Mouse (Mus musculus): Measurements from ENCODE around the gene Tcirg1.

DNA sequence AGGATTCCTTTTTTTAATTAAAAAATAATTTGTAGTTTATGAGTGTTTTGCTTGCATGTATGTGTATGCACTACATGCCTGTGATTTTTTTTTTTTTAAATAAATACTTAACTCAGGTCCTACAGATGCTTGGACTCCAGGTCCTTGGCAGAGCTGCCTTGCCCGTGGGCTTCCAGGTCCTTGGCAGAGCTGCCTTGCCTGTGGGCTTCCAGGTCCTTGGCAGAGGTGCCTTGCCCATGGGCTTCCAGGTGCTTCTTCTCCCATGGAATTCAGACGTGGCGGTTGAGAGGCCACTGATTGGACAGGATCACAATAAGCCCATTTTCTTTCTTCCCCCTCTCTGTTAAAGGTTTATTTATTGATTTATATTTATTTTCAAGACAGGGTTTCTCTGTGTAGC, 49.7 kb downstream of the Tcirg1 start:
- TF ChIP-seq EP300 (IDR thresholded peaks at IDR 0.05; ENCODE audit: low read depth) (no peak), CTCF (IDR thresholded peaks at IDR 0.05; ENCODE audit: low read depth) (no peak)
